In genomic region chr3:65549785-65550184, GRCm38 (mm10) we compare ENCODE assay signal across 18 mouse cellular contexts.
"Had no signal": no experiment of that assay in that cellular context is flagged by ENCODE, and none has a peak within 500 bp of the region (broad histone marks: within the 10 kb centered on the region; RNA-seq: fewer than 3 reads in every experiment).

No protein-coding gene starts in this region.

- H3K9me3 ChIP-seq: limb, embryonic 12.5 days; limb, embryonic 15.5 days; liver, embryonic 15.5 days; stomach, embryonic 15.5 days had no signal

- DNase-seq: kidney, adult 11 months; kidney, postnatal 25 days; layer of hippocampus, postnatal 36 days; lung, embryonic 14.5 days; midbrain, embryonic 14.5 days; right cerebral cortex, postnatal 14 days; spleen, adult 18-20 months; thymus, postnatal 25 days had no signal

- H3K4me2 ChIP-seq: limb, embryonic 12.5 days; limb, embryonic 15.5 days; liver, embryonic 15.5 days; lung, embryonic 14.5 days; midbrain, embryonic 11.5 days; stomach, embryonic 15.5 days had no signal

- H3K27ac ChIP-seq: hindbrain, postnatal 0 days; left cerebral cortex, adult 2 months; limb, embryonic 12.5 days; limb, embryonic 15.5 days; liver, embryonic 15.5 days; macrophage; stomach, embryonic 15.5 days had no signal

- H3K36me3 ChIP-seq: liver, embryonic 15.5 days; stomach, embryonic 15.5 days had no signal

- H3K4me3 ChIP-seq: left cerebral cortex, adult 2 months; limb, embryonic 12.5 days; limb, embryonic 15.5 days; liver, embryonic 15.5 days; stomach, embryonic 15.5 days had no signal

- H3K9ac ChIP-seq: limb, embryonic 12.5 days; limb, embryonic 15.5 days; liver, embryonic 15.5 days; lung, embryonic 14.5 days; stomach, embryonic 15.5 days had no signal

- H3K4me1 ChIP-seq: limb, embryonic 12.5 days; limb, embryonic 15.5 days; stomach, embryonic 15.5 days had no signal

- H3K27me3 ChIP-seq: limb, embryonic 12.5 days; limb, embryonic 15.5 days; liver, embryonic 15.5 days; stomach, embryonic 15.5 days had no signal

- ATAC-seq: hindbrain, postnatal 0 days; inflammation-experienced regulatory T-cells, adult 6 months; lung, postnatal 0 days had no signal
